Mouse (Mus musculus) intestine, postnatal 0 days (tissue): Measurements from ENCODE around the gene Gm4778. TPM values are rescaled to one million over a fixed set of nuclear protein-coding genes. Genes with fewer than 3 reads are reported as not detected.
"Not testable (repeated sequence)": the region's sequence is repeated elsewhere in the genome, so short reads cannot be mapped to it uniquely, and the experiment has no call there.

Experiments used
- ATAC-seq: fragments of 200-750 bp; cut with Nextera tagmentation; 2 replicates; pipeline ENCODE4 v1.8.0; 2017; ENCODE audit warnings: mild to moderate bottlenecking, moderate TSS enrichment, moderate library complexity
- H3K27ac ChIP-seq: fragments of 300-500 bp; sonication (generic); 2 replicates; pipeline ENCODE4 v1.5.1; 2014; ENCODE audit warnings: mild to moderate bottlenecking, low read depth, low read length, moderate library complexity
- H3K27me3 ChIP-seq: fragments of 300-500 bp; sonication (generic); replicated peaks from 2 replicates; pipeline ENCODE4 v1.6.1; 2014; ENCODE audit warnings: low read length, mixed read lengths; ENCODE audit not compliant: control insufficient read depth, insufficient read depth
- H3K36me3 ChIP-seq: fragments of 300-500 bp; sonication (generic); 2 replicates; pipeline ENCODE4 v1.6.1; 2014; ENCODE audit warnings: mild to moderate bottlenecking, moderate library complexity; ENCODE audit not compliant: control insufficient read depth, insufficient read depth
- H3K4me1 ChIP-seq: fragments of 300-500 bp; sonication (generic); replicated peaks from 2 replicates; pipeline ENCODE4 v1.6.1; 2014; ENCODE audit warnings: antibody characterized with exemption, low read length, mixed read lengths; ENCODE audit not compliant: control insufficient read depth, insufficient read depth
- H3K4me2 ChIP-seq: fragments of 300-500 bp; sonication (generic); replicated peaks from 2 replicates; pipeline ENCODE4 v1.6.1; 2014; ENCODE audit warnings: low read depth, mild to moderate bottlenecking, moderate library complexity
- H3K4me3 ChIP-seq: fragments of 300-500 bp; sonication (generic); 2 replicates; pipeline ENCODE4 v1.5.1; 2014; ENCODE audit warnings: low read depth, low read length
- H3K9ac ChIP-seq: fragments of 300-500 bp; sonication (generic); 2 replicates; pipeline ENCODE4 v1.6.1; 2014; ENCODE audit warnings: mild to moderate bottlenecking, low read depth, low read length
- H3K9me3 ChIP-seq: fragments of 300-500 bp; sonication (generic); 2 replicates; pipeline ENCODE4 v1.6.1; 2016; ENCODE audit warnings: mixed run types; ENCODE audit not compliant: control insufficient read depth
- CTCF ChIP-seq: sonication (generic); IDR thresholded peaks from 2 replicates; pipeline ENCODE4 v1.5.1; 2016; ENCODE audit warnings: low read depth, mild to moderate bottlenecking, control low read depth, antibody characterized with exemption, moderate library complexity
- WGBS: fragments of 180-500 bp; shearing (Covaris S2); extraction: QIAGEN DNeasy Blood & Tissue Kit; methylation state at CpG from one replicate; pipeline ENCODE4 v1.1.7; 2014; 5-methylcytosine and 5-hydroxymethylcytosine counted together
- polyA plus RNA-seq: library from polyadenylated mRNA; unstranded; fragments of >200 nt; fragmentation: Nextera tagmentation; extraction: Ambion mirVana; gene quantifications from 2 replicates; pipeline ENCODE4 v1.2.1, GENCODE M21; 2015

Gene Gm4778
- polyA plus RNA-seq = not detected in 2 replicates

DNA sequence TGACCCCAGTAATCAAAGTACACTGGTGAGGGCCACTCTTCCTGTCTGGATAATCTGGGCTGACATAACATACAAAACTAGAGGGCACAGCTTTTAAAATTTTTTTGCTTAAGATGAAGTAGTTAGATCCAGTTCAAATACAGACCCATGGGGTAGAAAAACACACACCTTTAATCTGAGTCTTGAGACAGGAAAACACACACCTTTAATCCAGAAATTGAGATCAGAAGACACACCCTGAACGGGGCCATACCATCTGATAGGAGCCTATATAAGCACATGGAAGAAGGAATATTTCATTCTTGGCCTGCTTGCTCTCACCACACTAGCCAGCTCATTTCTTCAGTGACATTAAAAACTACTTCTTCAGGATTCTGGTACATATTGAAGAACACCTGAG lies at the start of gene Gm4778:
Gm4778 (plus strand) TSS at position 301 of the 400 bp plus-strand sequence.
- not testable (repeated sequence) for ATAC-seq, H3K4me1 ChIP-seq, H3K9me3 ChIP-seq, H3K36me3 ChIP-seq, H3K27me3 ChIP-seq, H3K9ac ChIP-seq, H3K27ac ChIP-seq, H3K4me2 ChIP-seq, H3K4me3 ChIP-seq
- 91% methylated on average over 1 of the region's 1 CpGs for WGBS

DNA sequence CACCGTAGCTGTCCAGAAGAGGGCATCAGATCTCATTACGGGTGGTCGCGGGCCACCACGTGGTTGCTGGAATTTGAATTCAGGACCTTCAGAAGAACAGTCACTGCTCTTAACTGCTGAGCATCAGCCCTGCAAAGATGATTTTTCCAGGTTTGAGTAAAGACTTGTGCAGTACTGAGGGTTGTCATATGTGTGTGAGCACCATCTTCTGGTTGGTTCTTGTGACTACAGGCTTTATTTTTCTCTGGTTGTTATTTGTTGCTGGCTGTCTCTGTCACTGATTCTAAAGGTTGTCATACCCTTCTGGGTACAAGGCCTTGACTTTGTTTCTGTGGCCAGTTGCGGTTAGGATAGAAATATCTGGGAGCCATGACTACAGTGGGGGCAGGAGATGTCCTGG lies 3.2 kb upstream of the Gm4778 start:
- Histone ChIP-seq H3K36me3 (no peaks in the 10 kb centered on the region), H3K4me2 (no peak overlapping the region), H3K27me3 (no peaks in the 10 kb centered on the region), H3K27ac (no peak overlapping the region), H3K4me3 (no peak overlapping the region), H3K9ac (no peak overlapping the region), H3K9me3 (no peaks in the 10 kb centered on the region), H3K4me1 (no peaks in the 10 kb centered on the region)
- peak; percentile 28; the same call in 1 of the 2 replicates for ATAC-seq
- 41% methylated on average over 6 of the region's 6 CpGs for WGBS
- TF ChIP-seq CTCF = peak; percentile 76

DNA sequence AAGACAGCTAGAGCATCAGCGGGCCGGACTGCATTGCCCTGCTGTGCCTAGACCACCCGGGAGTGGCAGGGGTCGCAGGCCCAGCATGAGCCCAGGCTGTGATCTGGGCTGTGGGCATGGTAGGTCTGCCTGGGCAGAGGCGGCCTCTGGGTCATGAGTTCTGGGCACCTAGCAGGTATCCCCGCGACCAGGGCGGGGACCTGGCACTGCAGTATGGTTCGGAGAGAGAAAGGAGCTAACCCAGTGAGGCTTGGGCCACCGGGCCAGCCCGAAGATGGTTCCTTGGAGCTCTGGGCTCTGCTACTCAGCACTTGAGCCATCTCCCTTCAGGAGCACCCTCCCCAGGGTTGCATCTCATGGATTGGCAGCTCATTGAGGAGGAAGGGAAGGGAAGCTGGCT lies 12.2 kb downstream of the Gm4778 start:
- H3K9me3 ChIP-seq = no peaks in the 10 kb centered on the region
- H3K4me3 ChIP-seq = no peak overlapping the region
- H3K36me3 ChIP-seq = no peaks in the 10 kb centered on the region
- 85% methylated on average over 11 of the region's 11 CpGs for WGBS
- H3K4me1 ChIP-seq = no peaks in the 10 kb centered on the region
- H3K27ac ChIP-seq = no peak overlapping the region
- H3K27me3 ChIP-seq = no peaks in the 10 kb centered on the region
- no peak overlapping the region for H3K4me2 ChIP-seq
- no peak overlapping the region for H3K9ac ChIP-seq
- TF ChIP-seq CTCF = no peak
- ATAC-seq = no peak; the same call in 1 of the 2 replicates

DNA sequence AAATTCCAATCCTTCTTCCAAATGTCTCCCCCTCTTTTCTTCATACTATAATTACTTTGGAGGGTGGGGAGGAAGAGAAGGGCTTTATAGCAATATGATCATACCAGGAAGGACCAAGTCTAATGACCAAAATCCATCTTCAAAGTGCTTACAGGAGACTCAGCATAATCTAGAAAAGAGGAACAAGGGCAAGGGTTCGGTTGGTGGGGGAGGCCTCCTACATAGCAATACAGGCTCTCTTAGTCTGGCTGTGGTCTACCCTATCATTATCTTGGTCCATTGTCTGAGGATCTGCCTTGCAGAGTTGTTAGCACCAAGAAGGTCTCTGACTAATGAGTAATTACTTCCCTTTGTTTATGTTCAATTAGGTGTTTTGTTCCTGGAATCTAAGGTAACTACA lies 41.6 kb downstream of the Gm4778 start:
- no peaks in the 10 kb centered on the region for H3K9me3 ChIP-seq
- no peaks in the 10 kb centered on the region for H3K4me1 ChIP-seq
- no peak overlapping the region for H3K4me2 ChIP-seq
- no peak overlapping the region for H3K4me3 ChIP-seq
- 77% methylated on average over 1 of the region's 1 CpGs for WGBS
- no peak for TF ChIP-seq CTCF
- H3K27me3 ChIP-seq = no peaks in the 10 kb centered on the region
- H3K9ac ChIP-seq = no peak overlapping the region
- H3K36me3 ChIP-seq = no peaks in the 10 kb centered on the region
- no peak overlapping the region for H3K27ac ChIP-seq
- ATAC-seq = no peak

DNA sequence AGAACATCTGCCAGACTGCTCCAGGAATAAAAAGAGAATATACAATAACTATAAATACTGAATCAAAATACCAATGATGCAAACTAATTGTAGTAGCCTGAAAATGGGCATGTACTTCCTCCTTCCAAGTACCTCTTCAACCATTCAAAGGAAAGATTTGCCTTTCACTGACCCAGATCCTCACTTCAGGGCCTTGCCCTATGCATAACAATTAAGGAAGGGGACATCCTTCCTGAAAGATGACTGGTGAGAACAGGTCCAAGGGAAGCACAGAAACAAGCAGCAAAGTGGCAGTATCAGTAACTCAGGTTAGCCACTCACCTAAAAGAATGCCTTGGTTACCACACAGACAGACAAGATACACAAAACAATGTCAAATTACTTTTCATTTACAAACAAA lies 43.1 kb downstream of the Gm4778 start:
- no peak for TF ChIP-seq CTCF
- no peaks in the 10 kb centered on the region for H3K27me3 ChIP-seq
- H3K27ac ChIP-seq = no peak overlapping the region
- ATAC-seq = no peak
- H3K9ac ChIP-seq = no peak overlapping the region
- 0 out of 2 replicates have a peak, but pooled peaks cover 1% of the 10 kb centered on the region for H3K4me1 ChIP-seq
- no peaks in the 10 kb centered on the region for H3K9me3 ChIP-seq
- no peak overlapping the region for H3K4me2 ChIP-seq
- H3K4me3 ChIP-seq = no peak overlapping the region
- no peaks in the 10 kb centered on the region for H3K36me3 ChIP-seq

DNA sequence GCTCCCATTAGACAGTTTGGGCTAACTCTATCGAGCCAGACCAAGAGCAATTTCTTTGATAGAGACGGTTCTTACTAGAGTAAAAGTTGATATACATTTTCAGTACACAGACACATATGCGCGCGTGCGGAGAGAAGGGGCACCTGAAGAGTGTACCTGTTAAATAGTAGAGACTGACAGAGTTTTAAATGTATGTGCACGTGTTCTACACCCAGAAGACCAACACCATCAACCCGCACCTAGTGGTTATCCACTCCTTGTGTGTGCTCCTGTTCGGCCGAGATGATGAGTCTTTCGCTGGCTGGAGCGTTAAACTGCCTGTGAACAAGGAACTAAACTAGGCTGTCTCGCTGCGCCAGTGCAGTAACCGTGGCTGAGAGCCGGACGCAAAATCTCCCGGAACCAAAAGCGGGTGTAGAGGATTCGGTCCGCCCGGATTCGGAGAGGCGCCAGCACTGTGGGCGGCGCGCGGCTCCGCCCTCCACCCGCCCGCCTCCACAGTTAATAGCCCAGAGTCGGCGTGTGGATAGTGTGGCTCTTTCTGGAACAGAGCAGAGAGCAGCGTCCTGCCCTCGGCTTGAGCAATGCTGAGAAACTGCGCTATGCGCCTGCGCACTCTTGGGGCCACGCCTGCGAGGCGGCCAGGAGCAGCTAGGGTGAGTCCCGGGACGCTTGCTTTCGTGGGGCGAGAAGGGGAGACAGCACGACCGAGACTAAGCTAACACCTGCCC lies 46.0 kb downstream of the Gm4778 start, which contains the start of gene Them4:
Them4 (plus strand) TSS at position 457 of the 731 bp plus-strand sequence.
- peak within 1 kb of the TSS; percentile 67 for H3K4me3 ChIP-seq
- H3K4me1 ChIP-seq = 0 out of 2 replicates have a peak, but pooled peaks cover 2% of the 10 kb centered on the region
- H3K27me3 ChIP-seq = no peaks in the 10 kb centered on the region
- WGBS = under 1% methylated on average over 47 of the region's 47 CpGs
- H3K4me2 ChIP-seq = peak within 1 kb of the TSS; percentile 82
- peak within 1 kb of the TSS; percentile 57 for H3K9ac ChIP-seq
- H3K27ac ChIP-seq = peak within 1 kb of the TSS; percentile 82
- 0 out of 2 replicates have a peak, but pooled peaks have one; percentile 35 for TF ChIP-seq CTCF
- no peaks in the 10 kb centered on the region for H3K9me3 ChIP-seq
- peak; percentile 97 for ATAC-seq
- no peaks in the 10 kb centered on the region for H3K36me3 ChIP-seq
